Mouse (Mus musculus) ES-E14 (cell line): ENCODE results near the gene Tcl1b3.

Experiments used
- HCFC1 ChIP-seq: IDR thresholded peaks from 2 replicates; pipeline ENCODE4 v1.6.1; 2012; ENCODE audit warnings: low read length, inconsistent platforms, borderline replicate concordance; ENCODE audit not compliant: insufficient read depth
- ZC3H11A ChIP-seq: IDR thresholded peaks from 2 replicates; pipeline ENCODE4 v1.6.1; 2012; ENCODE audit warnings: low read depth, mild to moderate bottlenecking, inconsistent platforms, low read length, borderline replicate concordance
- ZNF384 ChIP-seq: IDR thresholded peaks from 2 replicates; pipeline ENCODE4 v1.6.1; 2012; ENCODE audit warnings: low read depth, low read length, inconsistent platforms

DNA sequence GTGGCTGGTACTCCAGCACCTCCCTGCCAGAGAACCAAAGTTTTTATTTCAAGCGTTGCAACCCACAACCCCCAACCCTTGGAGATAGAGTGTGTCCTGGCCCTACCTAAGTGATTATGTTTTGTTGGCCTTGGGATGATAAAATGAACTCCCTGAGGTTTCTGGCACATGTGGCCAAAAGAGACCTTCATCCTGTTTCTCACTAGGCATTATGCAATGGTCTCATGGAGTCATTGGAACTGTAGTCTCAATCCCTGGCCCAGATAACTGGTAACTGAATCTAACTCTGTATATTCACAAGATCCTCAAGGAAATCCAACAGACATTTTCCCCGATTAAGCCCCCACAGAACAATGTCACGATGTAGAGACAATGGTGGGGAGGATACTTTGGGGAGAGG is 47.7 kb upstream of the Tcl1b3 start:
- TF ChIP-seq ZNF384 (no peak), HCFC1 (no peak), ZC3H11A (no peak)
